Mouse (Mus musculus) heart, postnatal 0 days (tissue): ENCODE data around the gene Speg. TPM values are rescaled to one million over a fixed set of nuclear protein-coding genes. Genes with fewer than 3 reads are reported as not detected.

ENCODE experiments used
- ATAC-seq: fragments of 200-750 bp; cut with Nextera tagmentation; 2 replicates; pipeline ENCODE4 v1.8.0; 2017; ENCODE audit warnings: low read depth, moderate number of reproducible peaks, moderate library complexity; ENCODE audit not compliant: insufficient read depth
- DNase-seq: peaks from one replicate; pipeline ENCODE4 v3.0.0-alpha.2; 2016; ENCODE audit warnings: low spot score
- H3K27ac ChIP-seq: fragments of 300-500 bp; sonication (generic); 2 replicates; pipeline ENCODE4 v1.5.1; 2014; ENCODE audit warnings: low read depth, mild to moderate bottlenecking
- H3K27me3 ChIP-seq: fragments of 300-500 bp; sonication (generic); 2 replicates; pipeline ENCODE4 v1.6.1; 2014; ENCODE audit warnings: low read length, mixed read lengths; ENCODE audit not compliant: control insufficient read depth, insufficient read depth
- H3K36me3 ChIP-seq: fragments of 300-500 bp; sonication (generic); replicated peaks from 2 replicates; pipeline ENCODE4 v1.6.1; 2014; ENCODE audit warnings: low read length, mixed read lengths; ENCODE audit not compliant: control insufficient read depth, insufficient read depth
- H3K4me1 ChIP-seq: fragments of 300-500 bp; sonication (generic); 2 replicates; pipeline ENCODE4 v1.6.1; 2014; ENCODE audit warnings: antibody characterized with exemption; ENCODE audit not compliant: control insufficient read depth, insufficient read depth
- H3K4me2 ChIP-seq: fragments of 300-500 bp; sonication (generic); 2 replicates; pipeline ENCODE4 v1.6.1; 2014; ENCODE audit warnings: low read depth, mild to moderate bottlenecking, low read length, moderate library complexity
- H3K4me3 ChIP-seq: fragments of 300-500 bp; sonication (generic); 2 replicates; pipeline ENCODE4 v1.5.1; 2014; ENCODE audit warnings: low read depth, low read length
- H3K9ac ChIP-seq: fragments of 300-500 bp; sonication (generic); replicated peaks from 2 replicates; pipeline ENCODE4 v1.6.1; 2014; ENCODE audit warnings: low read depth, low read length, mixed read lengths
- H3K9me3 ChIP-seq: fragments of 300-500 bp; sonication (generic); replicated peaks from 2 replicates; pipeline ENCODE4 v1.6.1; 2016; ENCODE audit warnings: low read length; ENCODE audit not compliant: control insufficient read depth
- CTCF ChIP-seq: IDR thresholded peaks from 2 replicates; pipeline ENCODE4 v1.5.1; 2016; ENCODE audit warnings: antibody characterized with exemption, control low read depth, low read depth
- EP300 ChIP-seq: IDR thresholded peaks from 2 replicates; pipeline ENCODE4 v1.6.1; 2016; ENCODE audit warnings: antibody characterized with exemption, low read depth
- WGBS: fragments of 180-500 bp; shearing (Covaris S2); extraction: QIAGEN DNeasy Blood & Tissue Kit; methylation state at CpG from one replicate; pipeline ENCODE4 v1.1.7; 2014; 5-methylcytosine and 5-hydroxymethylcytosine counted together
- polyA plus RNA-seq: library from polyadenylated mRNA; unstranded; fragments of >200 nt; fragmentation: Nextera tagmentation; extraction: Ambion mirVana; gene quantifications from 2 replicates; pipeline ENCODE4 v1.2.1, GENCODE M21; 2015
- total RNA-seq: library from RNA; depleted of rRNA; stranded (reverse); fragments of >200 nt; gene quantifications from 2 replicates; pipeline ENCODE4 v1.2.3, GENCODE M21; 2014; ENCODE audit warnings: low replicate concordance

Speg gene
- total and polyA plus RNA-seq, 2 experiments from 2014 or later: 30.2 to 95.0 TPM

GRCm38 (mm10) chr1:75382356-75383071 is 7.4 kb downstream of the Speg start:
- Histone ChIP-seq H3K4me1 (peaks cover 44% of the 10 kb centered on the region), H3K9me3 (no peaks in the 10 kb centered on the region), H3K27me3 (peaks cover 2% of the 10 kb centered on the region; the same call in 1 of the 2 replicates), H3K27ac (peak overlapping the region; percentile 84), H3K9ac (peak overlapping the region; percentile 72), H3K4me3 (peak overlapping the region; percentile 61), H3K4me2 (peak overlapping the region; percentile 93), H3K36me3 (peaks cover 9% of the 10 kb centered on the region)
- 3% methylated on average over 28 of the region's 28 CpGs for WGBS
- ATAC-seq (peak; percentile 15; the same call in 1 of the 2 replicates), DNase-seq (no peak)
- no peak for TF ChIP-seq EP300
- no peak for TF ChIP-seq CTCF

- Histone ChIP-seq H3K36me3 (peaks cover 18% of the 10 kb centered on the region), H3K9ac (no peak overlapping the region; the same call in 1 of the 2 replicates), H3K4me2 (no peak overlapping the region), H3K27me3 (peaks cover 22% of the 10 kb centered on the region), H3K4me1 (peaks cover 51% of the 10 kb centered on the region), H3K9me3 (no peaks in the 10 kb centered on the region), H3K4me3 (no peak overlapping the region), H3K27ac (no peak overlapping the region)
- DNase-seq: no peak
- TF ChIP-seq CTCF (no peak), EP300 (no peak)
- 77% methylated on average over 25 of the region's 27 CpGs for WGBS
- ATAC-seq: no peak
These were observed 9.5 kb downstream of the Speg start for GRCm38 (mm10) chr1:75384470-75385141.

- no peak overlapping the region for H3K4me2 ChIP-seq
- peaks cover 24% of the 10 kb centered on the region for H3K36me3 ChIP-seq
- no peak for DNase-seq
- no peak overlapping the region for H3K27ac ChIP-seq
- peaks cover 25% of the 10 kb centered on the region for H3K27me3 ChIP-seq
- no peaks in the 10 kb centered on the region for H3K9me3 ChIP-seq
- no peak overlapping the region for H3K4me3 ChIP-seq
- no peak for TF ChIP-seq EP300
- no peak for TF ChIP-seq CTCF
- no peak overlapping the region for H3K9ac ChIP-seq
- peaks cover 46% of the 10 kb centered on the region for H3K4me1 ChIP-seq
- ATAC-seq: no peak
- WGBS: 59% methylated on average over 20 of the region's 20 CpGs
These were observed 10.1 kb downstream of the Speg start for GRCm38 (mm10) chr1:75385142-75385730.

GRCm38 (mm10) chr1:75386149-75386548 is 11.1 kb downstream of the Speg start:
- H3K4me3 ChIP-seq: no peak overlapping the region
- H3K27me3 ChIP-seq: peaks cover 25% of the 10 kb centered on the region
- H3K9me3 ChIP-seq: no peaks in the 10 kb centered on the region
- ATAC-seq: no peak
- no peak for DNase-seq
- H3K9ac ChIP-seq: no peak overlapping the region
- peaks cover 29% of the 10 kb centered on the region for H3K36me3 ChIP-seq
- no peak for TF ChIP-seq CTCF
- no peak for TF ChIP-seq EP300
- peaks cover 37% of the 10 kb centered on the region for H3K4me1 ChIP-seq
- WGBS: 32% methylated on average over 4 of the region's 4 CpGs
- H3K4me2 ChIP-seq: no peak overlapping the region
- no peak overlapping the region for H3K27ac ChIP-seq

GRCm38 (mm10) chr1:75387469-75387928 is 12.4 kb downstream of the Speg start:
- peak; percentile 37 for ATAC-seq
- H3K27ac ChIP-seq: peak overlapping the region; percentile 37

More at GRCm38 (mm10) chr1:75387469-75387928, 12.4 kb downstream of the Speg start:
- H3K9me3 ChIP-seq: no peaks in the 10 kb centered on the region
- 23% methylated on average over 7 of the region's 7 CpGs for WGBS
- no peak overlapping the region for H3K4me3 ChIP-seq
- H3K27me3 ChIP-seq: peaks cover 25% of the 10 kb centered on the region
- peaks cover 29% of the 10 kb centered on the region for H3K36me3 ChIP-seq
- no peak overlapping the region for H3K4me2 ChIP-seq
- no peak overlapping the region; the same call in 1 of the 2 replicates for H3K9ac ChIP-seq
- peaks cover 30% of the 10 kb centered on the region for H3K4me1 ChIP-seq
- no peak for DNase-seq
- TF ChIP-seq CTCF: no peak
- no peak for TF ChIP-seq EP300
